In the genomic region with DNA sequence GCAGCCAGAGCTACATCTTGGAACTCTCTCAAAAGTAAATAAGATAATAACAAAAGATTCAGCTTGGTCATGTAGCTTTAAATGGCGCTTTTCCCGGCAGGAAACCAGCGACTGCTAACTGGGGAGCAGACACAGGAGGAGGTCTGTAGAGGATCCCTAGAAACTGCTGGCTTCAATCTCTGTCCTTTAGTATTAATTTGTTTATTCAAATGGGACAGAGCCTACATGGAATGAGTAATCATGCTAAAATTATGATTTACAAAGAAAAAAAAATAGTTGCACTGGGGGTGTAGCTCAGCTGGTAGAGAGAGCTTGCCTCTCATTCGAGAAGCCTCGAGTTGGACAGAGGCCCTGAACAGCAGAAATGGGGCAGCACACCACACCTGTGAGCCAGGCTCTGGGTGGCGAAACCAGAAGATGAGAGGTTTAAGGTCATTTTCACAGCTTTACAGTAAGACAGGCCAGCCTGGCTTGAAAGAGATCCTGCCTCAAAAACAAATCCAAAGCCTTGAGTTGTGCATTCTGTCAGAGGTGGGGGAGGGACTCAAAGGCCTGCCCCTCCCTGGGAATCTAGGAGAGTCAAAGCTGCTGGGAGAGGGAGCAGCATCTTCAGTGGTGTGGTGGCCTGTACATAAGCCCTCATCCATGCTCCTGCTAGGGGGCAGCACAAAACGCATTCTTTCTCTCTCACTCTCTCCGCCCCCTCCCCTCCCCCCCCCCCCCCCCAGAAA, we compare ENCODE assay signal across 8 mouse cellular contexts. TPM values are rescaled to one million over a fixed set of nuclear protein-coding genes. Genes with fewer than 3 reads are reported as not detected.
DNase-seq lines count a peak whose midpoint lies in the region; ATAC-seq and TF ChIP-seq lines count a peak whose summit lies in the region.

No protein-coding gene starts in this region.

- H3K9ac ChIP-seq in hindbrain, postnatal 0 days (replicated peaks; ENCODE audit: low read length): no peak overlapping the region

- peaks cover 36% of the 10 kb centered on the region for H3K36me3 ChIP-seq in hindbrain, postnatal 0 days (ENCODE audit: insufficient read depth, low read length)
- peaks cover 63% of the 10 kb centered on the region for H3K36me3 ChIP-seq in hindbrain, embryonic 10.5 days

- H3K9me3 ChIP-seq in hindbrain, postnatal 0 days (ENCODE audit: low read length): no peaks in the 10 kb centered on the region
- H3K9me3 ChIP-seq in hindbrain, embryonic 10.5 days: peaks cover 5% of the 10 kb centered on the region; the same call in 1 of the 2 replicates

- no peak for TF ChIP-seq CTCF in hindbrain, postnatal 0 days (IDR thresholded peaks at IDR 0.05; ENCODE audit: low read depth)

- intact Hi-C loops in left cerebral cortex, postnatal 36 days (cut with DNase I): no loop called here

- peak overlapping the region; percentile 20; the same call in 1 of the 2 replicates for H3K27ac ChIP-seq in hindbrain, postnatal 0 days
- H3K27ac ChIP-seq in hindbrain, embryonic 10.5 days: no peak overlapping the region

- no peak overlapping the region for H3K4me2 ChIP-seq in hindbrain, postnatal 0 days (ENCODE audit: low read depth, low read length)

- H3K4me1 ChIP-seq in hindbrain, postnatal 0 days (ENCODE audit: insufficient read depth, low read length): no peaks in the 10 kb centered on the region
- H3K4me1 ChIP-seq in hindbrain, embryonic 10.5 days (replicated peaks): no peaks in the 10 kb centered on the region; the same call in 1 of the 2 replicates

- H3K4me3 ChIP-seq in hindbrain, postnatal 0 days (ENCODE audit: low read length): no peak overlapping the region
- H3K4me3 ChIP-seq in hindbrain, embryonic 10.5 days: no peak overlapping the region

- WGBS in hindbrain, postnatal 0 days: 57% methylated on average over 8 of the region's 8 CpGs
- WGBS in hindbrain, embryonic 10.5 days: 61% methylated on average over 8 of the region's 8 CpGs

- DNase-seq in hindbrain, postnatal 0 days (ENCODE audit: low spot score): no peak
- no peak for DNase-seq in hindbrain, embryonic 10.5 days (ENCODE audit: low spot score)
- DNase-seq in Muller cell, postnatal 12 days (ENCODE audit: inconsistent ontology term): peak; percentile 25
- peak; percentile 7 for DNase-seq in embryo, embryonic 11 days
- DNase-seq in left cerebral cortex, postnatal 36 days (ENCODE audit: low spot score in 2 of 2): peak; percentile 56 to 68
- DNase-seq in adrenal gland, postnatal 14 days: no peak

- H3K27me3 ChIP-seq in hindbrain, postnatal 0 days (ENCODE audit: insufficient read depth, low read length): no peaks in the 10 kb centered on the region
- no peaks in the 10 kb centered on the region for H3K27me3 ChIP-seq in hindbrain, embryonic 10.5 days (ENCODE audit: insufficient read depth, poor library complexity, severe bottlenecking)

- ATAC-seq in hindbrain, postnatal 0 days: no peak
- no peak for ATAC-seq in granulocyte monocyte progenitor cell, adult 5-6 weeks (replicated peaks; ENCODE audit: poor library complexity, severe bottlenecking)
- no peak for ATAC-seq in megakaryocyte, adult 5-6 weeks (ENCODE audit: poor library complexity, severe bottlenecking)

RNA-seq across cellular contexts. Expression of a gene that starts 3.8 kb away (rescaled TPM):
- total RNA-seq in hindbrain, postnatal 0 days (2014; rRNA removed): 35.5 and 42.9 TPM in 2 replicates
- polyA plus RNA-seq in hindbrain, postnatal 0 days (2015; fragmentation: Nextera tagmentation; extraction: Ambion mirVana): 15.8 and 16.7 TPM in 2 replicates
- polyA plus RNA-seq in hindbrain, embryonic 10.5 days (2016; fragmentation: Nextera tagmentation; extraction: Ambion mirVana): 41.1 and 53.8 TPM in 2 replicates
- total RNA-seq in left cerebral cortex, postnatal 36 days (2021): 10 to 100 TPM; 60.9 to 85.3 TPM
- total RNA-seq in adrenal gland, postnatal 14 days (2021): 84.6 and 87.4 TPM in 2 replicates
- 121 and 122 TPM in 2 replicates for total RNA-seq in granulocyte monocyte progenitor cell, adult 5-6 weeks (2014; fragmentation: Nextera tagmentation)
- 140 and 147 TPM in 2 replicates for total RNA-seq in granulocyte monocyte progenitor cell, adult 5-6 weeks (2017)
- total RNA-seq in megakaryocyte, adult 5-6 weeks (2015): 66.1 and 71.1 TPM in 2 replicates
- 129 and 134 TPM in 2 replicates for total RNA-seq in megakaryocyte, adult 5-6 weeks (2017)

RNA-seq across cellular contexts. Expression of a gene that starts 15.2 kb away (rescaled TPM):
- total RNA-seq in hindbrain, postnatal 0 days (2014; rRNA removed): 13.7 and 18.5 TPM in 2 replicates
- 32.5 and 36.4 TPM in 2 replicates for polyA plus RNA-seq in hindbrain, postnatal 0 days (2015; fragmentation: Nextera tagmentation; extraction: Ambion mirVana)
- 45.7 and 46.1 TPM in 2 replicates for polyA plus RNA-seq in hindbrain, embryonic 10.5 days (2016; fragmentation: Nextera tagmentation; extraction: Ambion mirVana)
- 10 to 100 TPM; 54.7 to 58.3 TPM for total RNA-seq in left cerebral cortex, postnatal 36 days (2021)
- 53.3 and 57.9 TPM in 2 replicates for total RNA-seq in adrenal gland, postnatal 14 days (2021)
- 15.8 and 38.5 TPM in 2 replicates for total RNA-seq in granulocyte monocyte progenitor cell, adult 5-6 weeks (2014; fragmentation: Nextera tagmentation)
- 20.7 and 36.9 TPM in 2 replicates for total RNA-seq in granulocyte monocyte progenitor cell, adult 5-6 weeks (2017)
- 23.5 and 46.6 TPM in 2 replicates for total RNA-seq in megakaryocyte, adult 5-6 weeks (2015)
- 27.4 and 38.8 TPM in 2 replicates for total RNA-seq in megakaryocyte, adult 5-6 weeks (2017)

RNA-seq across cellular contexts. Expression of a gene that starts 33.8 kb away (rescaled TPM):
- total RNA-seq in hindbrain, postnatal 0 days (2014; rRNA removed): 36.9 and 43.7 TPM in 2 replicates
- polyA plus RNA-seq in hindbrain, postnatal 0 days (2015; fragmentation: Nextera tagmentation; extraction: Ambion mirVana): 10.7 and 12.3 TPM in 2 replicates
- polyA plus RNA-seq in hindbrain, embryonic 10.5 days (2016; fragmentation: Nextera tagmentation; extraction: Ambion mirVana): 20.0 and 23.7 TPM in 2 replicates
- total RNA-seq in left cerebral cortex, postnatal 36 days (2021): 10 to 100 TPM; 28.4 to 30.8 TPM
- 26.5 and 26.6 TPM in 2 replicates for total RNA-seq in adrenal gland, postnatal 14 days (2021)
- total RNA-seq in granulocyte monocyte progenitor cell, adult 5-6 weeks (2014; fragmentation: Nextera tagmentation): 14.7 and 19.2 TPM in 2 replicates
- total RNA-seq in granulocyte monocyte progenitor cell, adult 5-6 weeks (2017): 19.1 and 23.0 TPM in 2 replicates
- total RNA-seq in megakaryocyte, adult 5-6 weeks (2015): 5.5 and 5.7 TPM in 2 replicates
- 12.6 and 15.0 TPM in 2 replicates for total RNA-seq in megakaryocyte, adult 5-6 weeks (2017)

Comparison
In these comparisons a context has a peak if more than half of its experiments do, and no peak if none do; other contexts are left out.
1. DNase-seq: peak in Muller cell, postnatal 12 days (single experiment), embryo, embryonic 11 days (single experiment) and left cerebral cortex, postnatal 36 days (2 of 2); none in hindbrain, postnatal 0 days (single experiment), hindbrain, embryonic 10.5 days (single experiment) and adrenal gland, postnatal 14 days (single experiment).